Mouse (Mus musculus): ENCODE data around the gene Slc7a14. TPM values are rescaled to one million over a fixed set of nuclear protein-coding genes. Genes with fewer than 3 reads are reported as not detected.

Gene Slc7a14
- polyA plus RNA-seq (2012; rRNA removed) = 0.15 and 0.25 TPM in 2 replicates

DNA sequence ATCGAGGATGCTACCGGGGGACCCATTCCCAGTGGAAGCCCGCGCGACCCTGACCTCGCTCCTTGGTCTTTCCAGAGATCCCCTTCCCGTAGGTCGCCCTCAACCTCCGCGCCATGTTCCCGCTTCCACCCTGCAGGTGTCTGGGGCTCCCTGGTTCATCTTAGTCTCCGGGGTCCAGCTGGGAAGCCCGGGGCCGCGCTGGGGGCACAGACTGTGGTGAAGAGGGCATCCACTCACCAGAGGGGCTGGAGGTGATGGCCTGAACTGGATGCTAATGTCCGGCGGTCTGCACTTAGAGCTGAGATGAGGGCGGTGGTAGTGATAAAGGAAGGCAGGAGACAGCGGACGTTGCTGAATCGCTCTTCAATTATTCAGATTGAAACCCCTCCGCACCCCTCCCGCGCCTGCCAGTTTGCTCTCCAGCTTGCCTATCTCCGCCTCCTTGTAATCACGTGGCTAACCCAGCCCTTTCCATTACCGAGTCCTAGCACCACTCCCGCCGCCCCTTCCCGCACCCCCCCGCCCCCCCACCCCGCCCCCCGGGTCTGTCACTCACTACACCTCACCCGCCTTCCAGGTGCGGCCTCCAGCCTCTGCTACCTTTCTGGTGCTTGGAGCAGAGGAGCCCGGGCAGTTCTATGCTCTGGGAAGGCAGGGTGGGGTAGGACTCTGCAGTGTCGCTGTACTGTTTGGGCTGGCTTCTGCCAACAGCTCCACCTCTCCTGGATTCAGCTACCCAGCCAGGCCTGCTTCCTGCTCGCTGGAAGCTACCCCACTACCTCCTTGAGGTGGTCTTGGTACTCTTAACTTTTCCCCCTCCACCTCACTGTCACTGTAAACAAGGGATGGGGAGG, at the start of gene Slc7a14:
TSS of gene Slc7a14 (minus strand) at position 445 of the 854 bp plus-strand sequence.
- WGBS = 5% methylated on average over 33 of the region's 38 CpGs
- no peak for TF ChIP-seq CTCF (IDR thresholded peaks at IDR 0.05; ENCODE audit: extremely low read depth, insufficient read length, insufficient replicate concordance, low read depth, low read length)
- TF ChIP-seq POLR2A (IDR thresholded peaks at IDR 0.05; ENCODE audit: low read depth, low read length) = no peak
- no peak within 1 kb of the TSS for H3K27ac ChIP-seq (ENCODE audit: insufficient read depth, low read depth, low read length)
- H3K4me3 ChIP-seq (ENCODE audit: low read depth, low read length) = no peak within 1 kb of the TSS
- H3K4me1 ChIP-seq (ENCODE audit: control insufficient read depth, insufficient read depth, insufficient read length, low read length) = no peaks in the 10 kb centered on the region
- no peaks in the 10 kb centered on the region for H3K36me3 ChIP-seq (ENCODE audit: control insufficient read depth, insufficient read depth, low read length)
- 0 out of 2 replicates have a peak, but pooled peaks cover 5% of the 10 kb centered on the region for H3K27me3 ChIP-seq (ENCODE audit: control insufficient read depth, insufficient read depth, low read length)

DNA sequence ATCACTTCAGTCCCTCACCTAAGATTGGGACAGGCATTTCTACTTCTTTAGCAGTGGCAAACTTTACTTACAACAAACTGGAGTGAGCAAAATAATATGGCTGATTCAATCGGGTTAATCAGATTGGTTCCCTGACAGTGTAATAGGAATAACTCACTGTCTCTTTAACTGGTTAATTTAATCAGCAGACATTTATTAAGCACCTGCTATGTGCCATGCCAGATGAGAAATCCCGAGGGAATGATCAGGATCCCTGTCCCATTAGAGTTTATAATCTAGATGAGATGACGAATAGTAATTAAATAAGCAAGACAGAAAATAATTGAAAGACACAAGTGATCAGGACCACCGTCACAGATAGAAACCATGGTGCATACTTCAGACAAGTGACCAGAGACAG, 36.4 kb upstream of the Slc7a14 start:
- no peak overlapping the region for H3K27ac ChIP-seq (ENCODE audit: insufficient read depth, low read depth, low read length)
- H3K27me3 ChIP-seq (ENCODE audit: control insufficient read depth, insufficient read depth, low read length) = no peaks in the 10 kb centered on the region
- WGBS = 75% methylated on average over 4 of the region's 4 CpGs
- TF ChIP-seq POLR2A (IDR thresholded peaks at IDR 0.05; ENCODE audit: low read depth, low read length) (no peak), CTCF (IDR thresholded peaks at IDR 0.05; ENCODE audit: extremely low read depth, insufficient read length, insufficient replicate concordance, low read depth, low read length) (no peak)
- H3K4me3 ChIP-seq (ENCODE audit: low read depth, low read length) = no peak overlapping the region
- no peaks in the 10 kb centered on the region for H3K36me3 ChIP-seq (ENCODE audit: control insufficient read depth, insufficient read depth, low read length)
- no peaks in the 10 kb centered on the region for H3K4me1 ChIP-seq (ENCODE audit: control insufficient read depth, insufficient read depth, insufficient read length, low read length)

DNA sequence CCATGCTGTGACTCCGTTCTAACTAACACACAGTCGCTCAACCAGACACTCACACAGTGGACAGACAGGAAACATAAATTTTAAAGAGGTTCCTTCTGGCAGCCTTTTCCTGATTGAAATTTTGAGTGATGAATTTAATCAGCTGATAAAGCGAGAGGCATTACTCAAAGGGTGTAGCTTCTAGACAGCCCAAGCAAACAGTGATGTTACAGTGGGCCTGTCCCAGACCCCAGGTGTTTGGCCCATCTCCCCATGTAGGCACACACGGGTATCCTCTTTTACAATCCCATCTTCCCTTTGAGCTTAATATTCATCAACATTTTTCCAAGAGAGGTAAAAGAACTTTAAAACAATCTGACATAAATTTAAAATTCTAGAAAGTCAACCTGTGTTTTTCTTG, 35.6 kb upstream of the Slc7a14 start:
- no peaks in the 10 kb centered on the region for H3K36me3 ChIP-seq (ENCODE audit: control insufficient read depth, insufficient read depth, low read length)

DNA sequence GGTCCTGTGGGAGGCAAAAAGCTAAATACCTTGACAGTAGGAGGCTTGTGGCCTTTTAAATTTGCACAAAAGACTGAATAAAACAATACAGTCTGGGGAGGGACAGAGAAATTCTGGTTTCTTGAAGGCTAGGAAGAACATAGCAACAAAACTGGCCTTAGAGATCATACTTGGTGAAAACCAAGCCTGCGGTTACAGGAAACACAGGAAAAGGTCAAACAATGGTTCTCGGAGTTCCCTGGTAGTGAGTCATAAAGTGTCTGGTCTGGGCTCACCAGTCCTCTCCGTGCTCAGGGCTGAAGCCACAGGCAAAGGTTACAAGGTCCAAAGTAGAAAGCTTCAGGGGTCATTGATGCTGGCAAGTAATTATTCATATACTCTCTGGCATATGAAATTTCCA, 29.1 kb upstream of the Slc7a14 start:
- Histone ChIP-seq H3K27ac (ENCODE audit: insufficient read depth, low read depth, low read length) (no peak overlapping the region), H3K36me3 (ENCODE audit: control insufficient read depth, insufficient read depth, low read length) (no peaks in the 10 kb centered on the region), H3K4me3 (ENCODE audit: low read depth, low read length) (no peak overlapping the region), H3K27me3 (ENCODE audit: control insufficient read depth, insufficient read depth, low read length) (no peaks in the 10 kb centered on the region), H3K4me1 (ENCODE audit: control insufficient read depth, insufficient read depth, insufficient read length, low read length) (no peaks in the 10 kb centered on the region)
- TF ChIP-seq POLR2A (IDR thresholded peaks at IDR 0.05; ENCODE audit: low read depth, low read length) (no peak), CTCF (IDR thresholded peaks at IDR 0.05; ENCODE audit: extremely low read depth, insufficient read length, insufficient replicate concordance, low read depth, low read length) (no peak)
- 58% methylated on average over 3 of the region's 3 CpGs for WGBS

More for the DNA sequence above, 35.6 kb upstream of the Slc7a14 start:
- TF ChIP-seq POLR2A (IDR thresholded peaks at IDR 0.05; ENCODE audit: low read depth, low read length) (no peak), CTCF (IDR thresholded peaks at IDR 0.05; ENCODE audit: extremely low read depth, insufficient read length, insufficient replicate concordance, low read depth, low read length) (no peak)
- no peak overlapping the region for H3K4me3 ChIP-seq (ENCODE audit: low read depth, low read length)
- H3K27me3 ChIP-seq (ENCODE audit: control insufficient read depth, insufficient read depth, low read length) = no peaks in the 10 kb centered on the region
- H3K4me1 ChIP-seq (ENCODE audit: control insufficient read depth, insufficient read depth, insufficient read length, low read length) = no peaks in the 10 kb centered on the region
- WGBS = 65% methylated on average over 4 of the region's 4 CpGs
- H3K27ac ChIP-seq (ENCODE audit: insufficient read depth, low read depth, low read length) = no peak overlapping the region

DNA sequence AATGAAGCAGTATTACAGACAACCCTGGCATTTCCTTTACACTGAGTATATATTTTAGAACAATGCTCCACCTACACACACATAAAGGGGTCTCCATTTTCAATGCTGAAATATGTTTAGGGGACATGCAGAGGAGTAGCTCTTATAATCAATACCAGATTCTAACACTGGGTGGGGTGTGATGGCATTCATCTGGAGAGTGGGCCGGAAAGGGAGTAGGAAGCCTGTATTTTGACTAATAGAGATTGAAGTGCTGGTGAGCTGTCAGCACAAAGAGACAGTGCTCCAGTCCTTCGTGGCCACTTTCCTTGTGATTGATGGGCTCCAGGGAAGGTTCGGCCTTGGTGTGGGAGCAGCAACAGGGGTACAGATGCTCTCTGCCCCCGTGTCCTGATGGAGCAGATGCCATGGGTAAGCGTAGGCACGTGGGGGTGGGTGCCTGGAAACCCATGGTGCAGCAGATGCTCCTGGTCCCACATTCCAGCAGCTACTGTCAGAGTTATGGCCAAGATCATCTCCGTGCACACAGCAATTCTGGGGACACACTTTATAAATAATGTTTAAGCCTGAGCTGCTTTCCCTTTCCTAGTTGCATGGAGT, 18.2 kb upstream of the Slc7a14 start:
- no peaks in the 10 kb centered on the region for H3K36me3 ChIP-seq (ENCODE audit: control insufficient read depth, insufficient read depth, low read length)

DNA sequence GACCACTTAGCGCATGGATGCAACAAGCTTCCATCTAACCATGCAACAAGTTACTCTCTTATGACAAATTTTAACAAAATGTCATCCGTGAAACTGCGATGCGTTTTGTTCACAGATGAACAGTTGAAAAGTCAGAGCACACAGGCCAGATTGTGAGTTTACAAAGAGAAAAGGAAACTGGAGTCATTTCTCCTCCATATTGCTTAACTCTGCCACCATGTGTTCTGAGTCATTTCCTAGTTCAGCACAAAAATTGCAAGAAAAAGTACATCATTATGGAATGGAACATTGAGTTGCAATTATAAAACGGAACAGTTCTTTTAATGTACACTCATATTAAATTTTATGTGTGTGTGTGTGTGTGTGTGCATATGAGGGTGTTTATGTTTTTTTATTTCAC, 17.6 kb upstream of the Slc7a14 start:
- Histone ChIP-seq H3K27me3 (ENCODE audit: control insufficient read depth, insufficient read depth, low read length) (no peaks in the 10 kb centered on the region), H3K4me3 (ENCODE audit: low read depth, low read length) (no peak overlapping the region), H3K36me3 (ENCODE audit: control insufficient read depth, insufficient read depth, low read length) (no peaks in the 10 kb centered on the region), H3K27ac (ENCODE audit: insufficient read depth, low read depth, low read length) (no peak overlapping the region), H3K4me1 (ENCODE audit: control insufficient read depth, insufficient read depth, insufficient read length, low read length) (no peaks in the 10 kb centered on the region)
- WGBS = 93% methylated on average over 5 of the region's 5 CpGs
- TF ChIP-seq CTCF (IDR thresholded peaks at IDR 0.05; ENCODE audit: extremely low read depth, insufficient read length, insufficient replicate concordance, low read depth, low read length) (no peak), POLR2A (IDR thresholded peaks at IDR 0.05; ENCODE audit: low read depth, low read length) (no peak)

More for the DNA sequence above, 18.2 kb upstream of the Slc7a14 start:
- TF ChIP-seq CTCF (IDR thresholded peaks at IDR 0.05; ENCODE audit: extremely low read depth, insufficient read length, insufficient replicate concordance, low read depth, low read length) = no peak
- no peak for TF ChIP-seq POLR2A (IDR thresholded peaks at IDR 0.05; ENCODE audit: low read depth, low read length)
- Histone ChIP-seq H3K4me1 (ENCODE audit: control insufficient read depth, insufficient read depth, insufficient read length, low read length) (no peaks in the 10 kb centered on the region), H3K4me3 (ENCODE audit: low read depth, low read length) (no peak overlapping the region), H3K27me3 (ENCODE audit: control insufficient read depth, insufficient read depth, low read length) (no peaks in the 10 kb centered on the region), H3K27ac (ENCODE audit: insufficient read depth, low read depth, low read length) (no peak overlapping the region)
- WGBS = 74% methylated on average over 7 of the region's 7 CpGs

DNA sequence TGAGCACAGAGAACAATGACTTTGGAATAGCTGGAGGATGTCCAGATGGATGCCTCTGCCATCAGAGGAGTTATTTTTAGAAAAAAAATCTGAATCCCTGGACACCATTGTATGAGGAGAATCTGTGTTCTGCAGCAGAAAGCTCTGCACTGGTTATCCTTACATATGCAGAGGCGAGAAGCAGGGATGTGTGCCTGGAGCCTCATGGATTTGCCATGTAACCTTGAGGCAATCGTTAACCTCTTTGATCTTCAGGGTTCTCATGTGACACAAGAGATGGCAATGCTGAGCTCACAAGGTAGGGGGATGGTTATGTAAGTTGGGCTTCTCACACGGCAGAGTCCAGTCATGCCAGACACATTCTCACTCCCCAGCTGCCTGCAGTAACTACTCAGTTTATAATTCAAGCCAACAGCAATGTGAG, 14.1 kb upstream of the Slc7a14 start:
- WGBS = 54% methylated on average over 3 of the region's 3 CpGs
- no peak overlapping the region for H3K4me3 ChIP-seq (ENCODE audit: low read depth, low read length)
- H3K27ac ChIP-seq (ENCODE audit: insufficient read depth, low read depth, low read length) = no peak overlapping the region
- H3K27me3 ChIP-seq (ENCODE audit: control insufficient read depth, insufficient read depth, low read length) = no peaks in the 10 kb centered on the region
- no peaks in the 10 kb centered on the region for H3K4me1 ChIP-seq (ENCODE audit: control insufficient read depth, insufficient read depth, insufficient read length, low read length)
- no peaks in the 10 kb centered on the region for H3K36me3 ChIP-seq (ENCODE audit: control insufficient read depth, insufficient read depth, low read length)
- TF ChIP-seq POLR2A (IDR thresholded peaks at IDR 0.05; ENCODE audit: low read depth, low read length) (no peak), CTCF (IDR thresholded peaks at IDR 0.05; ENCODE audit: extremely low read depth, insufficient read length, insufficient replicate concordance, low read depth, low read length) (no peak)
